9 mouse cellular contexts compared by ENCODE assay signal in genomic region chr2:4499257-4499656, GRCm38 (mm10).
DNase-seq lines count a peak whose midpoint lies in the region; ATAC-seq lines count a peak whose summit lies in the region.
"Had no signal": no experiment of that assay in that cellular context is flagged by ENCODE, and none has a peak within 500 bp of the region (broad histone marks: within the 10 kb centered on the region; RNA-seq: fewer than 3 reads in every experiment).

No protein-coding gene starts in this region.

- H3K9ac ChIP-seq in liver, embryonic 11.5 days (ENCODE audit: low read depth, low read length): no peak overlapping the region
- H3K9ac ChIP-seq: heart, embryonic 13.5 days; stomach, embryonic 15.5 days had no signal

- peaks cover 2% of the 10 kb centered on the region; the same call in 1 of the 2 replicates for H3K36me3 ChIP-seq in liver, embryonic 11.5 days (ENCODE audit: control insufficient read depth, insufficient read depth, low read length)
- H3K36me3 ChIP-seq: stomach, embryonic 15.5 days had no signal

- H3K4me1 ChIP-seq in liver, embryonic 11.5 days (replicated peaks; ENCODE audit: control insufficient read depth, insufficient read depth, low read length): peaks cover 5% of the 10 kb centered on the region
- H3K4me1 ChIP-seq: stomach, embryonic 15.5 days had no signal

- H3K4me3 ChIP-seq in liver, embryonic 11.5 days (ENCODE audit: low read depth, low read length): no peak overlapping the region
- H3K4me3 ChIP-seq: heart, embryonic 13.5 days; stomach, embryonic 15.5 days had no signal

- H3K27me3 ChIP-seq in liver, embryonic 11.5 days (replicated peaks; ENCODE audit: control insufficient read depth, insufficient read depth, low read length): no peaks in the 10 kb centered on the region
- H3K27me3 ChIP-seq: heart, embryonic 13.5 days; stomach, embryonic 15.5 days had no signal

- peak; percentile 87 for DNase-seq in testis, postnatal 10 days (ENCODE audit: low spot score)
- no peak for DNase-seq in testis, postnatal 14 days (ENCODE audit: low spot score)
- peak; percentile 61 to 76 for DNase-seq in adrenal gland, adult 18-20 months (ENCODE audit: low spot score in 2 of 2)
- DNase-seq in embryo, embryonic 10.5 days (ENCODE audit: low spot score): peak; percentile 88
- peak; percentile 72 to 75 for DNase-seq in heart, postnatal 36 days
- no peak for DNase-seq in liver, embryonic 11.5 days (ENCODE audit: low spot score)
- DNase-seq in retina, embryonic 14.5 days (ENCODE audit: low spot score): peak; percentile 94

- H3K9me3 ChIP-seq in liver, embryonic 11.5 days (ENCODE audit: control insufficient read depth, low read length): no peaks in the 10 kb centered on the region
- H3K9me3 ChIP-seq: heart, embryonic 13.5 days; stomach, embryonic 15.5 days had no signal

- intact Hi-C loops in heart, postnatal 36 days (cut with DNase I): loop anchor here (1.0 to 10.0 kb wide), 5 partner anchors 102 to 954 kb away; partner anchors contain the start of gene Prpf18

- ATAC-seq in liver, embryonic 11.5 days (replicated peaks; ENCODE audit: low FRiP score): peak; percentile 51; the same call in 1 of the 2 replicates

- H3K4me2 ChIP-seq in liver, embryonic 11.5 days: no peak overlapping the region
- H3K4me2 ChIP-seq: heart, embryonic 13.5 days; stomach, embryonic 15.5 days had no signal

- WGBS in liver, embryonic 11.5 days: 6% methylated on average over 1 of the region's 1 CpGs

- H3K27ac ChIP-seq in liver, embryonic 11.5 days (ENCODE audit: low read depth, low read length): no peak overlapping the region
- H3K27ac ChIP-seq: heart, embryonic 13.5 days; stomach, embryonic 15.5 days had no signal

Comparison
In these comparisons a context has a peak if more than half of its experiments do, and no peak if none do; other contexts are left out.
1. DNase-seq: peak in testis, postnatal 10 days (single experiment), adrenal gland, adult 18-20 months (2 of 2), embryo, embryonic 10.5 days (single experiment), heart, postnatal 36 days (2 of 2) and retina, embryonic 14.5 days (single experiment); none in testis, postnatal 14 days (single experiment) and liver, embryonic 11.5 days (single experiment).